19 mouse cellular contexts compared by ENCODE assay signal in the genomic region with DNA sequence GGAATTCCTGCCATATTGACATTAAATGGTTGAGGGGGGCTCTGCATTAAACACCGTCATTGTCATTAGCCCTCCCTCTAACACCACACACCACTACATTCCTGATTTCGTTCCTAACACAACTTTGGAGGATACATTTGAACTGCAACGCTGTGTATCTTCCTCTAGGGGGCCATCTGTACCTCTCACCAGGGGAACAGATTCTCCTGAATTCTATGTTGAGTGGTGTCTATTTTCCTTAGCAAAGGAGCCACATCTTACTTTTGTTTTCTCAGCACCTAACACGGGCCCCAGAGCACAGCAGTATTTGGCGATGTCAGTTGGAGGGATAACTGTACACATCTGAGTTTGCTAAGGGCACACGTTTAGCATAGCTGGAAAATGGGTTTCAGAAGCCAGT. TPM values are rescaled to one million over a fixed set of nuclear protein-coding genes. Genes with fewer than 3 reads are reported as not detected.
DNase-seq lines count a peak whose midpoint lies in the region; ATAC-seq and TF ChIP-seq lines count a peak whose summit lies in the region.
"Had no signal": no experiment of that assay in that cellular context is flagged by ENCODE, and none has a peak within 500 bp of the region (broad histone marks: within the 10 kb centered on the region; RNA-seq: fewer than 3 reads in every experiment).

No protein-coding gene starts in this region.

- no peaks in the 10 kb centered on the region for H3K4me1 ChIP-seq in forebrain, postnatal 0 days (ENCODE audit: insufficient read depth)
- H3K4me1 ChIP-seq in forebrain, embryonic 16.5 days (replicated peaks; ENCODE audit: control insufficient read depth, insufficient read depth, low read length) = no peaks in the 10 kb centered on the region
- H3K4me1 ChIP-seq in liver, postnatal 0 days (ENCODE audit: insufficient read depth) = peaks cover 18% of the 10 kb centered on the region
- peaks cover 18% of the 10 kb centered on the region for H3K4me1 ChIP-seq in liver, embryonic 11.5 days (replicated peaks; ENCODE audit: control insufficient read depth, insufficient read depth, low read length)
- H3K4me1 ChIP-seq: embryonic facial prominence, embryonic 13.5 days; forebrain, embryonic 15.5 days had no signal

- no peak overlapping the region for H3K4me3 ChIP-seq in forebrain, postnatal 0 days (ENCODE audit: low read depth, low read length)
- H3K4me3 ChIP-seq in forebrain, embryonic 16.5 days (replicated peaks; ENCODE audit: low read length) = no peak overlapping the region
- H3K4me3 ChIP-seq in liver, postnatal 0 days (ENCODE audit: low read depth, low read length) = no peak overlapping the region
- H3K4me3 ChIP-seq in liver, embryonic 11.5 days (ENCODE audit: low read depth, low read length) = no peak overlapping the region
- H3K4me3 ChIP-seq: embryonic facial prominence, embryonic 13.5 days; forebrain, embryonic 15.5 days had no signal

- no peaks in the 10 kb centered on the region for H3K36me3 ChIP-seq in forebrain, postnatal 0 days (ENCODE audit: insufficient read depth)
- no peaks in the 10 kb centered on the region for H3K36me3 ChIP-seq in forebrain, embryonic 16.5 days (ENCODE audit: control insufficient read depth, insufficient read depth)
- H3K36me3 ChIP-seq in liver, postnatal 0 days (replicated peaks; ENCODE audit: insufficient read depth, low read length) = no peaks in the 10 kb centered on the region; the same call in 1 of the 2 replicates
- H3K36me3 ChIP-seq in liver, embryonic 11.5 days (ENCODE audit: control insufficient read depth, insufficient read depth, low read length) = no peaks in the 10 kb centered on the region
- H3K36me3 ChIP-seq: embryonic facial prominence, embryonic 13.5 days; forebrain, embryonic 15.5 days had no signal

- no peak overlapping the region for H3K4me2 ChIP-seq in forebrain, postnatal 0 days (ENCODE audit: low read depth)
- H3K4me2 ChIP-seq in forebrain, embryonic 16.5 days (ENCODE audit: low read length) = no peak overlapping the region
- no peak overlapping the region for H3K4me2 ChIP-seq in liver, postnatal 0 days (ENCODE audit: low read depth, low read length)
- H3K4me2 ChIP-seq in liver, embryonic 11.5 days = no peak overlapping the region
- H3K4me2 ChIP-seq: embryonic facial prominence, embryonic 13.5 days; forebrain, embryonic 15.5 days had no signal

- no peak for DNase-seq in forebrain, postnatal 0 days
- no peak for DNase-seq in liver, postnatal 0 days
- no peak for DNase-seq in liver, embryonic 11.5 days (ENCODE audit: low spot score)
- peak; percentile 21 for DNase-seq in ZHBTc4 (ENCODE audit: low read depth, low spot score)
- DNase-seq in retina, embryonic 14.5 days (ENCODE audit: low spot score) = peak; percentile 32
- DNase-seq in spleen, postnatal 10 days (ENCODE audit: low spot score in 2 of 2) = no peak
- DNase-seq in adrenal gland, postnatal 36 days = no peak
- DNase-seq: cerebellum, adult 8-10 months; heart, postnatal 10 days; kidney, postnatal 14 days; lung, postnatal 14 days; right cerebral cortex, postnatal 14 days had no signal

- H3K27me3 ChIP-seq in forebrain, postnatal 0 days (ENCODE audit: insufficient read depth, low read length) = no peaks in the 10 kb centered on the region
- H3K27me3 ChIP-seq in forebrain, embryonic 16.5 days (replicated peaks; ENCODE audit: control insufficient read depth, insufficient read depth, low read length) = no peaks in the 10 kb centered on the region
- H3K27me3 ChIP-seq in liver, postnatal 0 days (ENCODE audit: insufficient read depth, low read length) = no peaks in the 10 kb centered on the region
- H3K27me3 ChIP-seq in liver, embryonic 11.5 days (replicated peaks; ENCODE audit: control insufficient read depth, insufficient read depth, low read length) = no peaks in the 10 kb centered on the region
- H3K27me3 ChIP-seq: embryonic facial prominence, embryonic 13.5 days; forebrain, embryonic 15.5 days had no signal

- WGBS in forebrain, postnatal 0 days = 66% methylated on average over 6 of the region's 6 CpGs
- 65% methylated on average over 6 of the region's 6 CpGs for WGBS in forebrain, embryonic 16.5 days
- 59% methylated on average over 6 of the region's 6 CpGs for WGBS in liver, postnatal 0 days (ENCODE audit: insufficient replicate concordance)
- 70% methylated on average over 6 of the region's 6 CpGs for WGBS in liver, embryonic 11.5 days

- peak; percentile 53 for TF ChIP-seq CTCF in forebrain, postnatal 0 days (IDR thresholded peaks at IDR 0.05; ENCODE audit: low read depth)
- TF ChIP-seq CTCF in liver, postnatal 0 days (IDR thresholded peaks at IDR 0.05; ENCODE audit: low read depth) = peak; percentile 73

- no peak for TF ChIP-seq EP300 in liver, postnatal 0 days (IDR thresholded peaks at IDR 0.05; ENCODE audit: low read depth)

- H3K9me3 ChIP-seq in forebrain, postnatal 0 days (ENCODE audit: low read length) = no peaks in the 10 kb centered on the region
- H3K9me3 ChIP-seq in forebrain, embryonic 16.5 days (ENCODE audit: control insufficient read depth, low read length) = no peaks in the 10 kb centered on the region
- no peaks in the 10 kb centered on the region for H3K9me3 ChIP-seq in liver, postnatal 0 days (ENCODE audit: low read length)
- no peaks in the 10 kb centered on the region for H3K9me3 ChIP-seq in liver, embryonic 11.5 days (ENCODE audit: control insufficient read depth, low read length)
- H3K9me3 ChIP-seq: embryonic facial prominence, embryonic 13.5 days; forebrain, embryonic 15.5 days had no signal

- no peak overlapping the region for H3K27ac ChIP-seq in forebrain, postnatal 0 days (ENCODE audit: low read depth, low read length)
- no peak overlapping the region for H3K27ac ChIP-seq in forebrain, embryonic 16.5 days (ENCODE audit: low read length)
- no peak overlapping the region for H3K27ac ChIP-seq in liver, postnatal 0 days (ENCODE audit: low read depth)
- no peak overlapping the region for H3K27ac ChIP-seq in liver, embryonic 11.5 days (ENCODE audit: low read depth, low read length)
- H3K27ac ChIP-seq: embryonic facial prominence, embryonic 13.5 days; forebrain, embryonic 15.5 days had no signal

- no peak overlapping the region for H3K9ac ChIP-seq in forebrain, postnatal 0 days
- no peak overlapping the region for H3K9ac ChIP-seq in forebrain, embryonic 16.5 days (replicated peaks; ENCODE audit: low read depth, low read length)
- no peak overlapping the region for H3K9ac ChIP-seq in liver, postnatal 0 days (replicated peaks)
- no peak overlapping the region for H3K9ac ChIP-seq in liver, embryonic 11.5 days (ENCODE audit: low read depth, low read length)
- H3K9ac ChIP-seq: embryonic facial prominence, embryonic 13.5 days; forebrain, embryonic 15.5 days had no signal

- ATAC-seq in forebrain, postnatal 0 days = no peak
- ATAC-seq in forebrain, embryonic 16.5 days = no peak
- no peak for ATAC-seq in liver, postnatal 0 days
- no peak for ATAC-seq in liver, embryonic 11.5 days (replicated peaks; ENCODE audit: low FRiP score)
- ATAC-seq: forebrain, embryonic 15.5 days had no signal

RNA-seq across cellular contexts. Expression of gene Cpb2, which starts 53.6 kb away (rescaled TPM):
- not detected in 2 replicates for total RNA-seq in forebrain, postnatal 0 days (2014; rRNA removed)
- polyA plus RNA-seq in forebrain, postnatal 0 days (2015; fragmentation: Nextera tagmentation; extraction: Ambion mirVana) = not detected in 2 replicates
- polyA plus RNA-seq in forebrain, embryonic 16.5 days (2015; fragmentation: Nextera tagmentation; extraction: Ambion mirVana) = not detected in 2 replicates
- 400 and 408 TPM in 2 replicates for polyA plus RNA-seq in liver, postnatal 0 days (2015; fragmentation: Nextera tagmentation; extraction: Ambion mirVana)
- 44.2 and 44.5 TPM in 2 replicates for polyA plus RNA-seq in liver, embryonic 11.5 days (2014; fragmentation: Nextera tagmentation; extraction: Ambion mirVana)
- not detected for total RNA-seq in adrenal gland, postnatal 36 days (2021)
- total RNA-seq: heart, postnatal 10 days; left cerebral cortex, adult 18-20 months had no signal
- polyA plus RNA-seq: C2C12; embryonic facial prominence, embryonic 13.5 days; forebrain, embryonic 15.5 days; gonadal fat pad, adult 2 months; limb, embryonic 14.5 days had no signal

RNA-seq across cellular contexts. Expression of gene Lcp1, which starts 57.6 kb away (rescaled TPM):
- 6.5 and 7.5 TPM in 2 replicates for total RNA-seq in forebrain, postnatal 0 days (2014; rRNA removed)
- 6.6 and 7.4 TPM in 2 replicates for polyA plus RNA-seq in forebrain, postnatal 0 days (2015; fragmentation: Nextera tagmentation; extraction: Ambion mirVana)
- polyA plus RNA-seq in forebrain, embryonic 16.5 days (2015; fragmentation: Nextera tagmentation; extraction: Ambion mirVana) = 11.7 and 14.5 TPM in 2 replicates
- 39.4 and 45.5 TPM in 2 replicates for polyA plus RNA-seq in liver, postnatal 0 days (2015; fragmentation: Nextera tagmentation; extraction: Ambion mirVana)
- polyA plus RNA-seq in liver, embryonic 11.5 days (2014; fragmentation: Nextera tagmentation; extraction: Ambion mirVana) = 44.3 and 50.4 TPM in 2 replicates
- 10 to 100 TPM; 13.8 to 16.9 TPM for total RNA-seq in adrenal gland, postnatal 36 days (2021)

RNA-seq across cellular contexts. Expression of gene Lrrc63, which starts 57.8 kb away (rescaled TPM):
- total RNA-seq in forebrain, postnatal 0 days (2014; rRNA removed) = not detected in 2 replicates
- polyA plus RNA-seq in forebrain, postnatal 0 days (2015; fragmentation: Nextera tagmentation; extraction: Ambion mirVana) = not detected in 2 replicates
- polyA plus RNA-seq in forebrain, embryonic 16.5 days (2015; fragmentation: Nextera tagmentation; extraction: Ambion mirVana) = not detected in 2 replicates
- polyA plus RNA-seq in liver, postnatal 0 days (2015; fragmentation: Nextera tagmentation; extraction: Ambion mirVana) = not detected in 2 replicates
- polyA plus RNA-seq in liver, embryonic 11.5 days (2014; fragmentation: Nextera tagmentation; extraction: Ambion mirVana) = 0.06 TPM in 1 of 2 replicates, not detected in the other
- not detected for total RNA-seq in adrenal gland, postnatal 36 days (2021)
- total RNA-seq: heart, postnatal 10 days; left cerebral cortex, adult 18-20 months had no signal
- polyA plus RNA-seq: C2C12; embryonic facial prominence, embryonic 13.5 days; forebrain, embryonic 15.5 days; limb, embryonic 14.5 days had no signal

Comparison
In these comparisons a context has a peak if more than half of its experiments do, and no peak if none do; other contexts are left out.
1. DNase-seq: peak in ZHBTc4 (single experiment) and retina, embryonic 14.5 days (single experiment); none in forebrain, postnatal 0 days (single experiment), liver, postnatal 0 days (single experiment), liver, embryonic 11.5 days (single experiment), spleen, postnatal 10 days (0 of 2) and adrenal gland, postnatal 36 days (0 of 2).
2. RNA of gene Cpb2, which starts 53.6 kb away (polyA plus RNA-seq): 400 to 408 TPM in liver, postnatal 0 days and 44.2 to 44.5 TPM in liver, embryonic 11.5 days; not detected in forebrain, postnatal 0 days and not detected in forebrain, embryonic 16.5 days; every median in the first group is over 10 times any median in the second.